Mouse (Mus musculus) layer of hippocampus, adult 8-10 months (tissue): ENCODE data around the gene Trmt2b. TPM values are rescaled to one million over a fixed set of nuclear protein-coding genes. Genes with fewer than 3 reads are reported as not detected.
"Not testable (repeated sequence)": the region's sequence is repeated elsewhere in the genome, so short reads cannot be mapped to it uniquely, and the experiment has no call there.

Experiments used
- DNase-seq, 2 experiments: peaks; one replicate each; pipeline ENCODE4 v3.0.0; 2022; ENCODE audit warnings: low spot score in 2 of 2
- total RNA-seq, 4 experiments: library from RNA; stranded (reverse); gene quantifications; 2 replicates each; pipeline ENCODE4 v1.2.4; 2022

Gene Trmt2b
- total RNA-seq, 4 experiments from 2014 or later = 8.7 to 10.6 (median 9.5) TPM

DNA sequence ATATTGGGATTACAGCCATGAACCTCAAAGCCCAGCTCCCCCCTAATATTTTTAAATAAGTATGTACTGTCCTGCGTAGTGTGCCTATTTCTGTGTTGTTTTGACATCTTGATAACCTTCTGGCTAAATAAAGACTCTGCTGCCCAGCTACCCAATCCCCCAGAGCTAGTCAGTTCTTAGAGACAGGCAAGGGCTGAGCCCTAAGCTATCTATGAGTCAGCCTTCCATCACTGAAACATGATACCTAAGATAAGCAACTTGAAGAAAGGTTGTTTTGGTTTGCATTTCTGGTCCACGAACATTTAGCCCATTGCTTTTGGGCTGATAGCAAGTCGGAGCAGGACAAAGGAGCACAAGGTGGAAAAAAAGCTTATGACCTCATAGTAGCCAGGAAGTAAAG, 56.2 kb downstream of the Trmt2b start:
- no peak for DNase-seq

- DNase-seq = no peak
These were observed 58.6 kb downstream of the Trmt2b start for GRCm38 (mm10) chrX:134218161-134218560.

GRCm38 (mm10) chrX:134211151-134211642, 65.6 kb downstream of the Trmt2b start:
- peak; percentile 2 to 3 for DNase-seq

DNA sequence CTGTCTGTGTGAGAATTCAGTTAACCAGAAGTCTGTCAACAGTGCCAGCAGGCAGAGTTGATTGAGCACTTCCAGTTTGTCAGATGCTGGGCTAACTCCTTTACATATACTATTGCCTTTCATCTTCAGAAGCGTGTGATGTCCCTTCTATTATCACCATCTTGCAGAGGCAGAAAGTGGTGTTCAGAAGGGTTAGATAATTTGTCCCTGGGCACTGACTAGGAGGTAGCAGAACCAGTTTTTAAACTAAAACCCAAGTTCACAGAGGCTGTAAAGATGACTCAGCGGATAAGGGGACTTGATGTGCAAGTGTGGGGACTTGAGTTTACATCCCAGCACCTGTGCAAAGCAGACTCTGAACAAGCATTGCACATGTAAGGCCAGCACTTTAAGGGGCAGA, 68.3 kb downstream of the Trmt2b start:
- DNase-seq = no peak

GRCm38 (mm10) chrX:134187201-134187600, 89.6 kb downstream of the Trmt2b start, which contains the start of gene Arl13a:
TSS of gene Arl13a (plus strand) at chrX:134187501.
- DNase-seq = not testable (repeated sequence)

- no peak for DNase-seq
These were observed 102.1 kb downstream of the Trmt2b start for GRCm38 (mm10) chrX:134174699-134175098.

Other genes starting within 250 kb of the Trmt2b start
- 100 to 1,000 TPM in 3 of 4 experiments, 10 to 100 TPM in 1; 98.4 to 112 (median 107) TPM for gene Cstf2, start 217.8 kb downstream of the Trmt2b start, total RNA-seq
- 1 to 10 TPM in 1 of 4 experiments, under 1 TPM in 3; 0.77 to 1.5 (median 0.86) TPM for gene Xkrx, start 114.9 kb downstream of the Trmt2b start, total RNA-seq
- gene Arl13a, start 89.5 kb downstream of the Trmt2b start, total RNA-seq = not detected
- not detected for gene Nox1, start 55.0 kb downstream of the Trmt2b start, total RNA-seq
- 10 to 100 TPM; 50.5 to 64.1 (median 53.3) TPM for gene Tmem35a, start 18.2 kb upstream of the Trmt2b start, total RNA-seq
- under 1 TPM; 0.28 to 0.64 (median 0.35) TPM for gene Cenpi, start 31.1 kb upstream of the Trmt2b start, total RNA-seq
- gene Drp2, start 127.6 kb upstream of the Trmt2b start, total RNA-seq = 10 to 100 TPM; 30.2 to 48.0 (median 41.8) TPM
- under 1 TPM in 1 of 4 experiments, not detected in 3; 0.29 TPM for gene Taf7l, start 199.5 kb upstream of the Trmt2b start, total RNA-seq